Mouse (Mus musculus) ES-Bruce4 (cell line): ENCODE data around the gene Rbm47.

Experiments
- CTCF ChIP-seq: IDR thresholded peaks from one replicate; pipeline ENCODE4 v1.8.1; 2011; ENCODE audit warnings: low read depth, low read length
- EP300 ChIP-seq: IDR thresholded peaks from 2 replicates; pipeline ENCODE4 v1.6.1; 2011; ENCODE audit warnings: low read depth, low read length; ENCODE audit not compliant: insufficient read depth

- TF ChIP-seq CTCF, result no peak
- TF ChIP-seq EP300, result no peak
These were observed 98.7 kb downstream of the Rbm47 start for GRCm38 (mm10) chr5:66074235-66074634.
